Mouse (Mus musculus) olfactory bulb, adult 2 months (tissue): ENCODE results near the gene Psmd8.

Source experiments
- CTCF ChIP-seq: fragments of 200-500 bp; IDR thresholded peaks from 2 replicates; pipeline ENCODE4 v1.5.1; 2012; ENCODE audit warnings: low read depth, mild to moderate bottlenecking, low read length, moderate library complexity; ENCODE audit not compliant: insufficient read depth
- POLR2A ChIP-seq: fragments of 200-500 bp; IDR thresholded peaks from 2 replicates; pipeline ENCODE4 v1.6.1; 2012; ENCODE audit warnings: mild to moderate bottlenecking, low read depth, low read length, moderate library complexity; ENCODE audit not compliant: insufficient read depth

DNA sequence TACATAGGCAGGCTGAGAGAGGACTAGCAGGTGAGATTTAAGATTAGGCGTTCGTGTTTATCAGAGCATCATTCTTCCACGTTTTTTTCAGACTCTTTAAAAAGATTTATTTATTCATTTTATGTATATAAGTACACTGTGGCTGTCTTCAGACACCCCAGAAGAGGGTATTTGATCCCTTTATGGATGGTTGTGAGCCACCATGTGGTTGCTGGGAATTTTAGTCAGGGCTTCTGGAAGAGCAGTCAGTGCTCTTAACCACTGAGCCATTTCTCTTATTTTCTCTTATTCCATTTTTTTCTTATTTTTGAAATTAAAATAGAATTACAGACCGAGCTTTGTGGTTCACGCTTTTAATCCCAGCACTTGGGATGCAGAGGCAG is 344 bp upstream of the Psmd8 start:
- TF ChIP-seq CTCF: no peak
- TF ChIP-seq POLR2A: no peak
